Mouse (Mus musculus): Measurements from ENCODE around the gene Scarb2.

Scarb2 gene

DNA sequence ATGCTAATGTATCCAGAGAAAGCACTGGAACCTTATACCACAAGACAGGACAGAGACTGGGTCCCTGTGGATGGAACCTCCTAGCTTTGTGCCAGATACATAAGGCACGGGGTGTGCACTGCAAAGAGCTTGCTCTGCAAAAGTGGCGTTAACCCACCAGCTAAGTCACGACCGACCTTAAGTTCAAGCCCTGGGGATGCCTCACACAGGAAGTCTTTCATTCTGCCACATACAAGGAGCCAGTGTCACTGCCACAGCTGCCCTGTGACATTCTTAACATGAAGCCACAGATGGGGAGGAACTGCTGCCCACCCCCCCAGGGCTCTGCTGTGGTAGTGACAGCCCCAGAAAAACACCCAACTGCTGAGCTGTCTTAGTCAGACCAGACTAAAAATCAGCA lies 15.9 kb downstream of the Scarb2 start:
- DNase-seq: no peak

DNA sequence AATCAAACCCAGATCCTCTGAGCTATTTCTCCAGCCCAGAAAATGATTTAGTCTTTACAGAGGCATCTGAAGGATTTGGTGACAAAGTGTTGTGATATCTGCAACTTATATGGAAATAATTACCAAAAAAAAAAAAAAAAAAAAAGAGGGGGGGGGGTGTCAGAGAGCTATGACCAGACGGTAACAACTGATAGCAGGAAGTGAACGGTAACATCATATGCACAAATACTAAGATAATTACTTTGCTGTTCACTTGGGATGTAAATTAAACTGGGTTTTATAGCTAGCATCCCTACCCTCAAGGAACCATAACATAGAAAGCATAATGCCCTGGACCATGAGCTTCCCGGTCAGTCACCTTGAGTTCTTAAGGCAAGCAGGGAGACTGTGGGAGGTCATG lies 16.3 kb downstream of the Scarb2 start:
- DNase-seq: no peak

GRCm38 (mm10) chr5:92489503-92489902 lies 17.1 kb downstream of the Scarb2 start:
- DNase-seq: peak; percentile 59

DNA sequence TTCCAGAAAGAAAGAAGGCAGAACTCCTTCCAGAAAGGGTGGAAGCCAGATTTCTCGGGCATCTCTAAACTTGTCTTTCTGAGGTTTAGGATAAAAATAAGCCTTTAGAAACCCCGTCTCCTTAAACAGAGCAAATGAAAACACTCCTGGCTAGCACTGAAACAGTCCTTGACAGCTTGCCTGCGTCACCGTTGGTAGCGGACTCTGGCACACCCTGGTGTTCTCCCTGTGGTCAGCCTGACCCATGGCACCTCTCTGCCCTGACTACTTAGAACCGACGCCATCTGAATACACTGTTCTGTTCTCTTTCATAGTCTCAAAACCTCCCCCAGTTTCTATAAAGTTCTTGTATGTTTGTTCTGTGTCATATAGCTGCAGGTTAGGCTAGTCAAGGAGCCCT lies 17.7 kb downstream of the Scarb2 start:
- peak; percentile 85 for DNase-seq

- peak; percentile 90 for DNase-seq
Measured at GRCm38 (mm10) chr5:92488408-92488807, 18.2 kb downstream of the Scarb2 start.

- peak; percentile 78 for DNase-seq
Measured at GRCm38 (mm10) chr5:92486758-92487157, 19.9 kb downstream of the Scarb2 start.

DNA sequence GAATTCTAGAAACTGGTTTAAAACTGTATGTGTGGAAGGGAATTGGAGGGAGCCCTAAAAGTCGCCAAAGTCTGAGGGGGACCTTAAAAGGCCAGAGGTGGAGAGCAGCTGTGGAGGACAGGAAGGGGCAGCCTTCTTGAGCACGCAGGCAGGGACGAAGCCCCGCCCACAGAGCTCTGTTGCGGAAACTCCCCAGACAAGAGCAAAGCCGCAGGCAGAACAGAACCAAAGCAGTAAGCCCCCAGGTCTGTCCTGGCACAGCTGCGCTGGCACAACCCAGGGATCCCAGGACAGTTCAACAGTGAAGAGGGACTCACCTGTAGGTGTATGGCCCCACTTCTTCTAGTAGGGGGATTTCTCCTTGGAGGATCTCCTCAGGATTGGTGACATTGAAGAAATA lies 21.8 kb downstream of the Scarb2 start:
- DNase-seq: peak; percentile 58

DNA sequence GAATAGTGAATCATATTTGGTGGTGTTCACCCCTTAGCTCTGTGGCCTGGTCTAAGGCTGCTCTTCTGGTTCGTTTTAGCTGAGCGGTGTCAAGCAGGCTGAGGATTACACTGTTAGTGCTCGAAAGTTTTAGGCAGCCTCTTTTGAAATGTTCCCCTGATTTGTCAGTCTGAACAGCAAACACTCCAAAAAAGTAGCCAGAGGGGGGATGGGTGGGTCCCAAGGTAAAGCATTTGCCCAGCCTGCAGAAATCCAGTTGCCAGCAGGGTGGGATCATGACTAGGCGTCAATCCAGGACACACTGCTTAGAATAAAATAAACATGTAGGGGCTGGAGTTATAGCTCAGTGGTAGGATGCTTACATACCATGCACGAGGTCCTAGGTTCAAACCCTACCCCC lies 33.8 kb downstream of the Scarb2 start:
- DNase-seq: peak; percentile 58

DNA sequence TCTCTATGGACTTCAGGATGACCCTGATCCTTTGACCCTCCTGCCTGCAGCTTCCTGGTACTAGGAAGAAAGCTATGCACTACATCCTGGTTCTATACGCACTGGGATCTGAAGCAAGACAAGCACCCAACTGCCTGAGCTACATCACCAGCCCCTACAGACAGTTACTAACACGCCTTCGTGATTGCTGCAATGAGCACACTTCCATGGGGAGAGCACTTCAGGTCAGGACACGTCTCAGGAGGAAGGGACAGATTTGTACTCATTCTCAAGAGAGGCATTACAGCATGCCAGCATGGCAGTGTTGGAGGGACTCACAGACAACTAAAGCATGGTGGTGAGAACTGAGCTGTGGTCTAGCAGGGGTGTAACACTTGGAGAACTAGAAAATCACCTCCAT lies 35.1 kb downstream of the Scarb2 start:
- no peak for DNase-seq

DNA sequence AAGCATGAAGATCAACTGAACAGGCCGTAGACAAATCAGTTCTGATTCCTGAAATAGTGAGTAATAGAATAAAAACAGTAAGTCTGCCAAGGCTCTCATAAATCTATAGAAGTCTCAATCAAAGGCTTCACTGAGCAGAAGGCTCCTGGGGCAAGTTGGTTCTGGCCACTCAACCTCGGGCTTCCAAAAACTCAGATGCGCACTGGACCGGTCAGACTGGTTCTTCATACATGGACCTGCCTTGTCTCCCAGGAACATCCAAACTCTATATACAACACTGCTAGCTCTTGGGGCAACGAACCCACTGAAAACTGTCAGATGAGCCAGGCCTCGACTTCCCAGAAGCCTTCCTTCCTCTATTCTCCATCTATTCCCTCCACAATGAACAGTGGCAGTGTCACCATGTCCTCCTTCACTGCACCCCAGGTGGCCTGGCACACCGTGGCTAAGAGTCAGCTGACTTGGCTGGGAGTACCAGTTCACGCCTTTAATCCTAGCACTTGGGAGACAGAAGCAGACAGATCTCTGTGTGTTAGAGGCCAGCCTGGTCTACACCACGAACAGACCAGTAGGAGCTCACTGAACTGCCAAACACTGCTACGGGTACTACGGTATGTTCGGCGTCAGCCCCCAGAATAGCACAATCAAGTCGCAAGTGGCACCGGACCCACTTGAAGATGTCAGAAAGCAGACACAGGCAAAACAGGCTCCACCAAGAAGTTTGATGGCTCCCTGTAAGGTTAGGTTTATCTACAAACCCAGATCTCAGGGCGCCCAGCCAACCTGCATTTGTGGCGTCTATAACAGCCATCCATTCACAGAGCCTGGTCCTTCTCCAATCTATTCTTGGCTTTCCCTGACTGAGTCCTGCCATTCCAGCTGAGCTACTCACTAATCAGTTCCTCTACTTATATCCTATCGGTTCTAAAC lies 37.2 kb downstream of the Scarb2 start:
- no peak for DNase-seq

GRCm38 (mm10) chr5:92468234-92468633 lies 38.4 kb downstream of the Scarb2 start:
- no peak for DNase-seq

- DNase-seq: peak; percentile 39
Measured at GRCm38 (mm10) chr5:92467102-92467766, 39.4 kb downstream of the Scarb2 start.

DNA sequence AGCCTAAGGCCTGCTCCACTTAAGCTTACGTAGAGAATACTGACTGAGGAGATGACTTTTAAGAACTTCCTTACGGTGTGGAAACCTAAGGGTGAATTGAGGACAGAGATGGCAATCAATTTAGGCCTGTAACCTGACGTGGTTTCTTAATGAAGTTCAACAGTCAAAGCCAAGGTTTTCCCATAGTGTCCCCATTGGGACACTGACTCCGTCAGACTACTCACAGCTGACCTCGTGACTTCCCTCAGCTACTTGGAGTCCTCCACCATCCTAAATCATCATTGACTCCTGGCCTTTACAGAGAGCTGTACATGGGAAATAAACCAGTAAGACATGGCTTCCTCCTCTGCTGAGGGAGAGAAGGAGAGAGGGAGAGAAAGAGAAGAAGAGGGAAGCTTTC lies 41.1 kb downstream of the Scarb2 start:
- no peak for DNase-seq

DNA sequence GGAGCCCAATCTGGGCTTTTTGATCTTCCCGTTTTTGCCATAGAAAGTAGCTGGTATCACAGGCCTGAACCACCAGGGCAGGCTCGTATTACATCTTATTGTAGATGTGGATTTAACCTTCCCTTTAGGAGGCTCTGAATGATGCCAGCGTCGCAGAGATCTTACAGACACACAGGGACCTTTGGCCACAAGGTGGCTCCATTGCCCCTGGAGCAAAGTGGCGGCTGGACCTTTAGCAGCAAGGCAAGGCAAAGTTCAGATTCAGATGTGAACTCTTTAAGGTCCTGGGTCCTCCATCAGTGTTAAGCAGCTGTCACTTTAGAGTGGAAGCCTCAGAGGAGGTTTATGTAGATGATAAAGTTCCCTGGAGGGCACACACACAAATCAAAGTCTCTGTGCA lies 45.3 kb downstream of the Scarb2 start:
- peak; percentile 89 for DNase-seq

GRCm38 (mm10) chr5:92458726-92459125 lies 47.9 kb downstream of the Scarb2 start:
- DNase-seq: no peak

- no peak for DNase-seq
Measured at GRCm38 (mm10) chr5:92457410-92457809, 49.2 kb downstream of the Scarb2 start.

GRCm38 (mm10) chr5:92452876-92453275 lies 53.8 kb downstream of the Scarb2 start:
- no peak for DNase-seq

DNA sequence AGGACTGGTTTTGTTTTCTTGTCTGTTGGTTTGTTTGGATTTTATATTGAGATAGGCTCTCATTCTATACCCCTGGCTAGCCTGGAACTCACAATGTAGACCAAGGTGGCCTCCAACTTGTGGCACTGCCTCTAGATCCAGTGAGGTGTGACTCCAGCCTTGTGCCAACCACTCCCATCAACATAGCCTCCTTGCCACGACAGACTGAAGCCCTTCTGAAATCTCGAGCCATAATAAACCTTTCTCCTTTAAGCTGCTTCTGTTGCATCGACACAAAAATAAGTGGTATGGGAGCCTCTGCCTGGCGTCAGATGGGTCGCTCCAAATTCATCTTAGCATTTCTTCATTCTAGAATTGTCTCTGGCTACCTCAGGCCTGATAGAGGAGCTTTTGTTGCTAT lies 59.9 kb downstream of the Scarb2 start:
- no peak for DNase-seq

- DNase-seq: no peak
Measured at GRCm38 (mm10) chr5:92445016-92445415, 61.6 kb downstream of the Scarb2 start.

GRCm38 (mm10) chr5:92442914-92443313 lies 63.7 kb downstream of the Scarb2 start:
- DNase-seq: no peak

DNA sequence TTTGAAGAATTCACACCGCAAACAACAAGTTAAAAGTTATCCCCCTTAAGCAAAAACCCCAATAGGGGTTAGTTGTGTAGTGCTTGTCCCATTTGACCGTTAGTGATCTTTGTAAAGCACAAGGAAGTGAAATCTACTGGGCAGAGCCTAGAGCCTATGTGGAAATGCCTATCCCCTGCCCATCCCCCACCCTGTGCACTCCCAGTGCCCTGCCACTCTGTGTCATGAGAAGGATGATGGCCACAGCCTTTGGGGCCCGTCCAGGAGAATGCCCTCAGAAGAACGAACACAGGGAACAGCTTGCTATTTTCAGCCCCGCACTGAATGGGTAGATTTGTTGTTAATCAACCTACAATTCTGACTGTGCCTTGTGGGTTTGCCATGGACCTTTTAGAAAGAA lies 65.1 kb downstream of the Scarb2 start:
- peak; percentile 47 for DNase-seq

GRCm38 (mm10) chr5:92438540-92438939 lies 68.1 kb downstream of the Scarb2 start:
- no peak for DNase-seq

DNA sequence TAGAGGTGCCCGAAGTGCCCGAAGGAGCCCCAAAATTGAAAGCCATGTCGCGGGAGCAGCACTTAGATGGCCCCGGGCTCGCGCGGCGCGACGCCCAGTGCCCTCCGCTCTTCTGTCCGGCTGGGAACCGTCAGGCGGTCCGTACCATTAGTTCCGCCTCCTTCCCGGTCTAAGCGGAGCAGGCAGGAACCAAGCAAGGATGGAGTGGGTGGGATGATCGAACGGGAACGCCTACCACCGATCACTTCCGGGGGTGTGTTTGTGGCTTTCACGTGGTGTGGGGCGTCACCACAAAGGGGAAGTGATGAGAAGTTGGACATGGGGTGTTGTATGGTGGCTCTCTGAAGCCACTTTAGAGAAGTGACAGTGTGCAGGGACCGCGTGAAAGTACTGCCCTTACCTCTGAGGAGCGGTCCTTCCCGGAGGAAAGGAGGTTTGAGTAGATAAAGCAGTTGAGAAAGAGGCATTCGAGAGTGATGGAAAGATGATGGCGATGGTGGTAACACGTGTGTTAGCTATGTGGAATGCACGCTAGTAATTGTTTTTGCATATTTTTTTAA lies 71.5 kb downstream of the Scarb2 start, which contains the start of gene Nup54:
TSS of gene Nup54 (minus strand) at position 195 of the 560 bp plus-strand sequence.
- DNase-seq: peak; percentile 98

DNA sequence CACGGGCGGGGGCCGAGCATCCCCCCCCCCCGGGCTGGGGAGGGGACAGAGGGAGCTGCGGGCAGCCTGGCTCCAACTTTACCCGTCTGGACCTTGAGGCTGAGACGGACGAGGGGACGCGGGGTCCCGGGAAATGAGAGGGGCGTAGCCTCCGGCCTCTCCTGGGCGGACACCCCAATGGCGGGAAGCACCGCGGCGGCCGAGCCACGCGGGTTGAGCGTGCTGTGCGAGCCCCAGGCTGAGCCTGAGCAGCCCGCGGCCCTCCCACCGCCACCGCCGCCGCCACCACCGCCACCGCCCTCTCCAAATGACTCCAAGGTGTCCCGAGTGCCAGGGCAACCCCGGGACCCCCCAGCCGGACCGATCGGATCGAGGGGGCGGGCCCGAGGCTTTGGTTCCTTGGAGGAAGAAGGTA lies 72.1 kb downstream of the Scarb2 start:
- peak; percentile 22 for DNase-seq
